Mouse (Mus musculus): ENCODE data around the gene Hk1. TPM values are rescaled to one million over a fixed set of nuclear protein-coding genes. Genes with fewer than 3 reads are reported as not detected.
"Not testable (repeated sequence)": the region's sequence is repeated elsewhere in the genome, so short reads cannot be mapped to it uniquely, and the experiment has no call there.

Gene Hk1
- polyA plus RNA-seq, 1 experiment from 2014 or later: 56.6 TPM

DNA sequence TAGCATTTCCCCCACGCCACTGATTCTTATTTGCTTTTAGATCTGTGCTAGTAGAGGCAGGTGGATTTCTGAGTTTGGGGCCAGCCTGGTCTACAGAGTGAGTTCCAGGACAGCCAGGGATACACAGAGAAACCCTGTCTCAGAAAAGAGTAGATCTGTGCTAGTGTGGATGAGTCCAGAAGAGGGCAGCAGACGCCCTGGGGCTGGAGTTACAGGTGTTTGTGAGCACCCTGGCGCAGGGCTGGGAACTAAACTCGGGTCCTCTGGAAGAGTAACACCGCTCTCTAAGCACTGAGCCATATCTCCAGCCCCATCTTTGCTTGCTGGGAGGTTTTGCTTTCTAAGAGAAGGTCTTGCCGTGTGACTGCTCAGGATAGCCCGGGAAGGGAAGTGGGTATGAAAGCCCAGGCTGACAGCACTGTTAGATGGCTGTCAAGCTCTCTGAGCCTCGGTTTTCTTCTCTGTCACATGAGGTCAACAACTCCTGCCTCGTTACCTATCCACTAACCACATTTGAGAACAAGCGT, 50.8 kb downstream of the Hk1 start:
- ATAC-seq (ENCODE audit: low FRiP score): no peak
- H3K4me3 ChIP-seq: no peak overlapping the region
- H3K9me3 ChIP-seq (replicated peaks): no peaks in the 10 kb centered on the region
- 86% methylated on average over 10 of the region's 10 CpGs for WGBS
- no peak overlapping the region for H3K9ac ChIP-seq
- no peak overlapping the region for H3K27ac ChIP-seq
- H3K27me3 ChIP-seq: no peaks in the 10 kb centered on the region
- no peak overlapping the region for H3K4me2 ChIP-seq (replicated peaks)
- peaks cover 7% of the 10 kb centered on the region; the same call in 1 of the 2 replicates for H3K4me1 ChIP-seq
- H3K36me3 ChIP-seq: no peaks in the 10 kb centered on the region

DNA sequence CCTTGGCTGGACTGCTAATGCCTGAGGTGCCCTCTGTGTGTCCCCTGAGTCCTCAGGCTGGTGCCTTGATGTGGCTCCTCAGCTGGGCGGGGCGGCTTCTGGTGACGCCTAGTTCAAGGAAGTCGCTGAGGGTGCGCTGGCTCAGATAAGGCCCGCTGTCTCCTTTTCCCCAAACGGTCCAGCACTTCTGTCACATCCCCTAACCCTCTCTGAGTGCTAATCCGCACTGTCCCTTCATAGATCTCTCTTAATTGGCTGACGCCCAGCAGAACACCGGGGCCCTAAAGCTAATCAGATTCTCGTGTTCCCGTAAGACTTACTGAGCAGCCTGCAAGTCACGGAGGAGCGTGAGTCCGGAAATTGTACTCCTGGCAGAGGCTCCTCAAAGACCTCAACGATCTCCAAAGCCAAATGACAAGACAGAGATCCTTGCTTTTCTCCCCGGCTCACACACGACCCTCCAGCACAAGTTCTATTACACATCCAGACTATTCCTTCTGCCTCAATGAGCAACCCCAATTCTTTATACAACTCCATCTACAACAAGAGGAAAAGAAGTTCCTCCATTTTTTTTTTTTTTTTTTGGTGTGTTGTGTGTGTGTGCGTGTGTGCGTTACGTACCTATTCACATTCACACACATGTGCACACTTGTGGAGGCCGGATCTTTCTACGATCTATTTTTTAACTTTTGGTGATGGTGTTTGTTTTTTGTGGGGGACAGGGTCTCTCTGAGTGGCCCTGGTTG, 52.0 kb downstream of the Hk1 start:
- no peak for ATAC-seq (ENCODE audit: low FRiP score)
- Histone ChIP-seq H3K4me2 (replicated peaks) (no peak overlapping the region), H3K27ac (no peak overlapping the region), H3K9me3 (replicated peaks) (no peaks in the 10 kb centered on the region), H3K4me1 (peaks cover 7% of the 10 kb centered on the region; the same call in 1 of the 2 replicates), H3K36me3 (no peaks in the 10 kb centered on the region), H3K27me3 (no peaks in the 10 kb centered on the region), H3K4me3 (no peak overlapping the region), H3K9ac (no peak overlapping the region)
- 74% methylated on average over 23 of the region's 23 CpGs for WGBS

DNA sequence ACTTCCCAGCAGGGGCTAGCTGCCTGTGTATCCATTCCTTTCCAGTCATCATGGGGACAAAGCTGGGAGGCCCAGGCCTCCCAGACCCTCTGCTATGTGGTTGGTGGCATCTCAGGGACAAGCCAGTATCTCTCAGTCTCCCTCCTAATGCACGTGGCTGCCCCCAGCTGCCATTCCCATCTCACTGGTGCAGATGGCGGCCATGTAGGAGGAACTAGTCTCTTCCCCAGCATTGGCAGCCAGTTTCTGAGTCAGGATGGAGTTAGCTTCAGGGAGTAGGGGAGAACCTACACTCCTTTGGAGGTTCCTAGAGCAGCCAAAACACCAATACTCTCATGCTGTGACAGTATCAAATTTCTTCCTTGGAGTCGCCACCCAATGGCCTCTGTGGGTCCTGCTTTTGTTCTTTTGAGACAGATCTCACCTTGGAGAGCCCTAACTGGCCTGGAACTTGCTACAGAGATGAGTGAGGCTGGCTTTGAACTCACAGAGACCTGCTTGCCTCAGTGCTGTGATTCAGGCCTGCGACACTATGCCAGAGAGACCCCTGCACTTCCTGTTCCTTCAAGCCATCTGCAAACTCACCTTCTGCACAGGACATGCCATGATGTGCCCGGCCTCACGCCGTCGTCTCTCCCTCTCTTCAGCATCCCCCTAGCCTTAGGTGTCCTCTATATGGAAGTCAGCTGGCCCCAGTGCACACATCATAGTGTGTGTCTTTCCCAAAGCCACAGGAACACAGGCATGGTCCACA, 52.7 kb downstream of the Hk1 start:
- H3K4me2 ChIP-seq (replicated peaks): no peak overlapping the region
- H3K27ac ChIP-seq: no peak overlapping the region
- no peaks in the 10 kb centered on the region for H3K27me3 ChIP-seq
- 74% methylated on average over 8 of the region's 8 CpGs for WGBS
- 0 out of 2 replicates have a peak, but pooled peaks cover 4% of the 10 kb centered on the region for H3K4me1 ChIP-seq
- no peak overlapping the region for H3K4me3 ChIP-seq
- H3K9me3 ChIP-seq (replicated peaks): no peaks in the 10 kb centered on the region
- no peak for ATAC-seq (ENCODE audit: low FRiP score)
- no peaks in the 10 kb centered on the region for H3K36me3 ChIP-seq
- H3K9ac ChIP-seq: no peak overlapping the region

GRCm38 (mm10) chr10:62326002-62326401, 53.7 kb downstream of the Hk1 start:
- WGBS: 92% methylated on average over 8 of the region's 8 CpGs
- no peaks in the 10 kb centered on the region for H3K9me3 ChIP-seq (replicated peaks)

GRCm38 (mm10) chr10:62322821-62323220, 56.9 kb downstream of the Hk1 start:
- not testable (repeated sequence) for H3K9ac ChIP-seq; ATAC-seq (ENCODE audit: low FRiP score); H3K27me3 ChIP-seq; H3K4me1 ChIP-seq; H3K4me3 ChIP-seq; H3K36me3 ChIP-seq; H3K9me3 ChIP-seq (replicated peaks); H3K4me2 ChIP-seq (replicated peaks); H3K27ac ChIP-seq
- 88% methylated on average over 8 of the region's 8 CpGs for WGBS

More at GRCm38 (mm10) chr10:62326002-62326401, 53.7 kb downstream of the Hk1 start:
- Histone ChIP-seq H3K27me3 (no peaks in the 10 kb centered on the region), H3K4me3 (no peak overlapping the region), H3K27ac (no peak overlapping the region), H3K4me2 (replicated peaks) (no peak overlapping the region), H3K36me3 (no peaks in the 10 kb centered on the region), H3K4me1 (0 out of 2 replicates have a peak, but pooled peaks cover 4% of the 10 kb centered on the region), H3K9ac (no peak overlapping the region)
- no peak for ATAC-seq (ENCODE audit: low FRiP score)

DNA sequence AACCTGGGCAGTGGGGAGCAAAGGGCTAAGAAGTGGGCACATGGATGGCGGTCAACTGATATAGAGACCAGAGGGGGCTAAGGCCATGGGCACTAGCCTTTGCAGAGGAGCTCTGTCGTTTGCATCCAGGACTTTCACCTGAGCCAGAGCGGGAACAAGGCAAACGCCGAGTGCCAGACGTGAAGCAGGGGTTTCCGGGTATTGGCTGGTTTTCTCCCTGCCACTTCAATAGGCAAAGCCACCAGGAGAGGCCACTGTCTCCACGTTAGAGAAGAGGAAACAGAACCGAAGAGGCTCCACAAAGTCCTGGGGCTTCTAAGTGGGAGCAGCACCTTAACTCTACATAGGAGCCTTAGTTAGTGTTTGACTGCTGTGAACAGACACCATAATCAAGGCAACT, 58.3 kb downstream of the Hk1 start:
- Histone ChIP-seq H3K4me1 (no peaks in the 10 kb centered on the region), H3K4me3 (no peak overlapping the region), H3K27ac (no peak overlapping the region), H3K4me2 (replicated peaks) (no peak overlapping the region), H3K36me3 (no peaks in the 10 kb centered on the region), H3K9me3 (replicated peaks) (no peaks in the 10 kb centered on the region), H3K9ac (no peak overlapping the region), H3K27me3 (no peaks in the 10 kb centered on the region)
- ATAC-seq (ENCODE audit: low FRiP score): no peak
- WGBS: 74% methylated on average over 9 of the region's 9 CpGs

GRCm38 (mm10) chr10:62320402-62320978, 59.2 kb downstream of the Hk1 start:
- no peaks in the 10 kb centered on the region for H3K9me3 ChIP-seq (replicated peaks)
- 87% methylated on average over 9 of the region's 9 CpGs for WGBS
- H3K4me1 ChIP-seq: no peaks in the 10 kb centered on the region

GRCm38 (mm10) chr10:62319154-62319553, 60.6 kb downstream of the Hk1 start:
- no peaks in the 10 kb centered on the region for H3K9me3 ChIP-seq (replicated peaks)
- H3K27ac ChIP-seq: no peak overlapping the region
- WGBS: 79% methylated on average over 7 of the region's 7 CpGs
- H3K9ac ChIP-seq: no peak overlapping the region
- H3K4me3 ChIP-seq: no peak overlapping the region
- no peak overlapping the region for H3K4me2 ChIP-seq (replicated peaks)
- H3K4me1 ChIP-seq: no peaks in the 10 kb centered on the region
- no peaks in the 10 kb centered on the region for H3K27me3 ChIP-seq
- H3K36me3 ChIP-seq: no peaks in the 10 kb centered on the region
- no peak for ATAC-seq (ENCODE audit: low FRiP score)

More at GRCm38 (mm10) chr10:62320402-62320978, 59.2 kb downstream of the Hk1 start:
- no peak overlapping the region for H3K4me2 ChIP-seq (replicated peaks)
- no peak overlapping the region for H3K27ac ChIP-seq
- no peaks in the 10 kb centered on the region for H3K27me3 ChIP-seq
- H3K4me3 ChIP-seq: no peak overlapping the region
- no peak for ATAC-seq (ENCODE audit: low FRiP score)
- no peak overlapping the region for H3K9ac ChIP-seq
- no peaks in the 10 kb centered on the region for H3K36me3 ChIP-seq

DNA sequence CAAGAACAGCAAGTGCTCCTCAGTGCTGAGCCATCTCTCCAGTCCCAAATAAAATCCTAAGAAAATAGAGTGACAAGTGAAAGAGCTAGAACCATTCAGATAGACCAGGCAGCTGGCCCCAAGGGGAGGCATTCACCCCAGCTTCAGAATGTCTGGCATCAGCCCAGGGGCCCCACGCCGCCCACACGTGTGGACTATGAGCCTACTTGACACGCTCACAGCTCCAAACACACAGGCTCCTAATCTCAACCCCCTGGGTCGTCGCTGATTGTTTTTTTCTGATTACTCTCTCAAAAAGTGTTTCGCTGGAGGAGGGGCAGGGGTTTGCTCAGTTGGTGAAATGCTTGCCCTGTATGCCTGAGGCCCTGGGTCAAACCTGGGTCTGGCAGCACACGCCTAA, 63.2 kb downstream of the Hk1 start:
- Histone ChIP-seq H3K4me3 (no peak overlapping the region), H3K27me3 (no peaks in the 10 kb centered on the region), H3K9me3 (replicated peaks) (no peaks in the 10 kb centered on the region), H3K4me2 (replicated peaks) (no peak overlapping the region), H3K36me3 (no peaks in the 10 kb centered on the region), H3K27ac (no peak overlapping the region), H3K9ac (no peak overlapping the region), H3K4me1 (peaks cover 12% of the 10 kb centered on the region)
- 76% methylated on average over 8 of the region's 8 CpGs for WGBS
- no peak for ATAC-seq (ENCODE audit: low FRiP score)

- H3K36me3 ChIP-seq: no peaks in the 10 kb centered on the region
Measured at GRCm38 (mm10) chr10:62313885-62314424, 65.8 kb downstream of the Hk1 start.

DNA sequence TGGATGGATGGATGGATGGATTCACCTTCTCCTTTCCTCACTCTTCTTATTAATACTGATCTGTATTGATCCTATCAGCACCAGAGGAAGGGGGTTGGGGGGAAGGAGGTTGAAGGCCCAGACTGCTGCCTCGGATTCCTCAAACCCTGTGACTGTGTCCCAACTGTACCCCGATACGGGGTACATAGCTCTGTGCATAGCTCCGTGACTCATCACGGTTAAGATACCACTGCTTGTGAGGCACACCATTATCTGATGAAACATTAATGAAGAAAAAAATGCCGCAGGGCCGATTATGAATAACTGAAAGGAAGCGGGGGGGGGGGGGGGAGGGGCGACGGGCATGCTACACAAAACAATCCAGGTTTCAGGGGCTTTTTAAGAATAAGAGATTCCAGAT, 66.6 kb downstream of the Hk1 start:
- Histone ChIP-seq H3K4me3 (no peak overlapping the region), H3K36me3 (no peaks in the 10 kb centered on the region), H3K9me3 (replicated peaks) (no peaks in the 10 kb centered on the region), H3K27me3 (no peaks in the 10 kb centered on the region), H3K27ac (no peak overlapping the region), H3K4me1 (peaks cover 12% of the 10 kb centered on the region), H3K9ac (no peak overlapping the region), H3K4me2 (replicated peaks) (no peak overlapping the region)
- ATAC-seq (ENCODE audit: low FRiP score): no peak
- 71% methylated on average over 10 of the region's 10 CpGs for WGBS

More at GRCm38 (mm10) chr10:62313885-62314424, 65.8 kb downstream of the Hk1 start:
- no peak overlapping the region for H3K4me3 ChIP-seq
- H3K27me3 ChIP-seq: no peaks in the 10 kb centered on the region
- peaks cover 12% of the 10 kb centered on the region for H3K4me1 ChIP-seq
- no peak overlapping the region for H3K9ac ChIP-seq
- H3K4me2 ChIP-seq (replicated peaks): no peak overlapping the region
- no peaks in the 10 kb centered on the region for H3K9me3 ChIP-seq (replicated peaks)
- no peak for ATAC-seq (ENCODE audit: low FRiP score)
- H3K27ac ChIP-seq: no peak overlapping the region
- 58% methylated on average over 15 of the region's 15 CpGs for WGBS

- H3K36me3 ChIP-seq: no peaks in the 10 kb centered on the region
- H3K27me3 ChIP-seq: no peaks in the 10 kb centered on the region
- no peak overlapping the region for H3K27ac ChIP-seq
- no peak for ATAC-seq (ENCODE audit: low FRiP score)
- H3K9me3 ChIP-seq (replicated peaks): no peaks in the 10 kb centered on the region
- 48% methylated on average over 6 of the region's 6 CpGs for WGBS
- H3K4me2 ChIP-seq (replicated peaks): no peak overlapping the region
- no peak overlapping the region for H3K9ac ChIP-seq
- H3K4me3 ChIP-seq: no peak overlapping the region
- peaks cover 12% of the 10 kb centered on the region for H3K4me1 ChIP-seq
Measured at GRCm38 (mm10) chr10:62311464-62311863, 68.2 kb downstream of the Hk1 start.
